Mouse (Mus musculus) forebrain, embryonic 11.5 days (tissue): ENCODE measurements around the gene Nhlrc2. TPM values are rescaled to one million over a fixed set of nuclear protein-coding genes. Genes with fewer than 3 reads are reported as not detected.

Experiments
- ATAC-seq: fragments of 200-750 bp; cut with Nextera tagmentation; replicated peaks from 2 replicates; pipeline ENCODE4 v1.8.0; 2017; ENCODE audit warnings: moderate TSS enrichment; ENCODE audit not compliant: low FRiP score
- DNase-seq: peaks from one replicate; pipeline ENCODE4 v3.0.0-alpha.2; 2017; ENCODE audit warnings: low spot score
- H3K27ac ChIP-seq: fragments of 300-500 bp; sonication (generic); 2 replicates; pipeline ENCODE4 v1.5.1; 2014; ENCODE audit warnings: low read depth, low read length
- H3K27me3 ChIP-seq: fragments of 300-500 bp; sonication (generic); 2 replicates; pipeline ENCODE4 v1.6.1; 2014; ENCODE audit warnings: mild to moderate bottlenecking, low read length, mixed read lengths; ENCODE audit not compliant: control insufficient read depth, insufficient read depth
- H3K36me3 ChIP-seq: fragments of 300-500 bp; sonication (generic); 2 replicates; pipeline ENCODE4 v1.6.1; 2014; ENCODE audit warnings: mild to moderate bottlenecking, low read length, moderate library complexity, mixed read lengths; ENCODE audit not compliant: control insufficient read depth, insufficient read depth
- H3K4me1 ChIP-seq: fragments of 300-500 bp; sonication (generic); replicated peaks from 2 replicates; pipeline ENCODE4 v1.6.1; 2014; ENCODE audit warnings: low read length, mixed read lengths; ENCODE audit not compliant: control insufficient read depth, insufficient read depth
- H3K4me2 ChIP-seq: fragments of 300-500 bp; sonication (generic); 2 replicates; pipeline ENCODE4 v1.6.1; 2014; ENCODE audit warnings: low read depth, mild to moderate bottlenecking, low read length, moderate library complexity, mixed read lengths; ENCODE audit not compliant: severe bottlenecking
- H3K4me3 ChIP-seq: fragments of 300-500 bp; sonication (generic); 2 replicates; pipeline ENCODE4 v1.5.1; 2014; ENCODE audit warnings: low read depth, low read length
- H3K9ac ChIP-seq: fragments of 300-500 bp; sonication (generic); 2 replicates; pipeline ENCODE4 v1.6.1; 2014; ENCODE audit warnings: low read length
- H3K9me3 ChIP-seq: fragments of 300-500 bp; sonication (generic); 2 replicates; pipeline ENCODE4 v1.6.1; 2016; ENCODE audit warnings: low read length, mixed read lengths; ENCODE audit not compliant: control insufficient read depth
- WGBS: fragments of 180-500 bp; shearing (Covaris S2); extraction: QIAGEN DNeasy Blood & Tissue Kit; methylation state at CpG from one replicate; pipeline ENCODE4 v1.1.7; 2014; 5-methylcytosine and 5-hydroxymethylcytosine counted together
- polyA plus RNA-seq: library from polyadenylated mRNA; unstranded; fragments of >200 nt; fragmentation: Nextera tagmentation; extraction: Ambion mirVana; gene quantifications from 2 replicates; pipeline ENCODE4 v1.2.1, GENCODE M21; 2014

The Nhlrc2 gene
- polyA plus RNA-seq, 1 experiment from 2014 or later = 16.9 TPM

- Histone ChIP-seq H3K27ac (no peak overlapping the region), H3K9me3 (no peaks in the 10 kb centered on the region), H3K4me3 (no peak overlapping the region), H3K4me2 (no peak overlapping the region), H3K27me3 (no peaks in the 10 kb centered on the region), H3K4me1 (no peaks in the 10 kb centered on the region), H3K36me3 (no peaks in the 10 kb centered on the region), H3K9ac (no peak overlapping the region)
- DNase-seq (no peak), ATAC-seq (no peak)
- WGBS = 90% methylated on average over 14 of the region's 14 CpGs
These were observed 14.6 kb upstream of the Nhlrc2 start for GRCm38 (mm10) chr19:56533291-56534071.

- ATAC-seq (no peak), DNase-seq (no peak)
- Histone ChIP-seq H3K4me1 (no peaks in the 10 kb centered on the region), H3K9ac (no peak overlapping the region), H3K4me3 (no peak overlapping the region), H3K27ac (no peak overlapping the region), H3K27me3 (no peaks in the 10 kb centered on the region), H3K4me2 (no peak overlapping the region), H3K36me3 (no peaks in the 10 kb centered on the region), H3K9me3 (no peaks in the 10 kb centered on the region)
- WGBS = 84% methylated on average over 3 of the region's 3 CpGs
These were observed 13.7 kb upstream of the Nhlrc2 start for GRCm38 (mm10) chr19:56534337-56534736.

GRCm38 (mm10) chr19:56535064-56535463, 13.0 kb upstream of the Nhlrc2 start:
- Histone ChIP-seq H3K9me3 (no peaks in the 10 kb centered on the region), H3K4me3 (no peak overlapping the region), H3K4me2 (no peak overlapping the region), H3K27me3 (no peaks in the 10 kb centered on the region), H3K36me3 (no peaks in the 10 kb centered on the region), H3K27ac (no peak overlapping the region), H3K9ac (no peak overlapping the region), H3K4me1 (no peaks in the 10 kb centered on the region)
- ATAC-seq (no peak), DNase-seq (no peak)
- 78% methylated on average over 9 of the region's 9 CpGs for WGBS

- DNase-seq = no peak
- Histone ChIP-seq H3K4me3 (no peak overlapping the region), H3K4me1 (no peaks in the 10 kb centered on the region), H3K9me3 (no peaks in the 10 kb centered on the region), H3K4me2 (no peak overlapping the region), H3K27me3 (no peaks in the 10 kb centered on the region), H3K27ac (no peak overlapping the region), H3K36me3 (no peaks in the 10 kb centered on the region), H3K9ac (no peak overlapping the region)
- no peak for ATAC-seq
- 91% methylated on average over 9 of the region's 9 CpGs for WGBS
These were observed 12.3 kb upstream of the Nhlrc2 start for GRCm38 (mm10) chr19:56535765-56536164.

GRCm38 (mm10) chr19:56543320-56543719, 4.7 kb upstream of the Nhlrc2 start:
- ATAC-seq (no peak), DNase-seq (no peak)
- no peaks in the 10 kb centered on the region; the same call in 1 of the 2 replicates for H3K4me1 ChIP-seq
- H3K4me3 ChIP-seq = no peak overlapping the region
- WGBS = 94% methylated on average over 12 of the region's 12 CpGs
- H3K9ac ChIP-seq = no peak overlapping the region
- H3K4me2 ChIP-seq = no peak overlapping the region
- no peaks in the 10 kb centered on the region for H3K9me3 ChIP-seq
- no peak overlapping the region for H3K27ac ChIP-seq
- H3K36me3 ChIP-seq = no peaks in the 10 kb centered on the region
- H3K27me3 ChIP-seq = no peaks in the 10 kb centered on the region

- Histone ChIP-seq H3K4me1 (no peaks in the 10 kb centered on the region; the same call in 1 of the 2 replicates), H3K27ac (no peak overlapping the region), H3K27me3 (no peaks in the 10 kb centered on the region), H3K4me2 (no peak overlapping the region), H3K4me3 (no peak overlapping the region), H3K9me3 (no peaks in the 10 kb centered on the region), H3K36me3 (no peaks in the 10 kb centered on the region), H3K9ac (no peak overlapping the region)
- WGBS = 90% methylated on average over 13 of the region's 13 CpGs
- DNase-seq (no peak), ATAC-seq (no peak)
These were observed 3.2 kb upstream of the Nhlrc2 start for GRCm38 (mm10) chr19:56544681-56545388.

- H3K4me3 ChIP-seq = no peak overlapping the region
- H3K27ac ChIP-seq = no peak overlapping the region
- H3K9ac ChIP-seq = no peak overlapping the region
- no peaks in the 10 kb centered on the region for H3K27me3 ChIP-seq
- no peaks in the 10 kb centered on the region for H3K36me3 ChIP-seq
- no peaks in the 10 kb centered on the region; the same call in 1 of the 2 replicates for H3K4me1 ChIP-seq
- no peak overlapping the region for H3K4me2 ChIP-seq
- DNase-seq = no peak
- no peak for ATAC-seq
- H3K9me3 ChIP-seq = no peaks in the 10 kb centered on the region
These were observed 2.0 kb upstream of the Nhlrc2 start for GRCm38 (mm10) chr19:56546031-56546430.

- Histone ChIP-seq H3K36me3 (peaks cover 5% of the 10 kb centered on the region), H3K9ac (peak within 1 kb of the TSS; percentile 97), H3K27ac (peak within 1 kb of the TSS; percentile 96), H3K27me3 (no peaks in the 10 kb centered on the region), H3K9me3 (no peaks in the 10 kb centered on the region), H3K4me1 (no peaks in the 10 kb centered on the region; the same call in 1 of the 2 replicates), H3K4me3 (peak within 1 kb of the TSS; percentile 95), H3K4me2 (peak within 1 kb of the TSS; percentile 81)
- DNase-seq (peak; percentile 82), ATAC-seq (peak; percentile 77)
- WGBS = 11% methylated on average over 20 of the region's 20 CpGs
These were observed 418 bp upstream of the Nhlrc2 start, which contains the start of gene Dclre1a for GRCm38 (mm10) chr19:56547456-56548229. TSS of gene Dclre1a (minus strand) at chr19:56548222.
